8 mouse cellular contexts compared by ENCODE assay signal in the genomic region with DNA sequence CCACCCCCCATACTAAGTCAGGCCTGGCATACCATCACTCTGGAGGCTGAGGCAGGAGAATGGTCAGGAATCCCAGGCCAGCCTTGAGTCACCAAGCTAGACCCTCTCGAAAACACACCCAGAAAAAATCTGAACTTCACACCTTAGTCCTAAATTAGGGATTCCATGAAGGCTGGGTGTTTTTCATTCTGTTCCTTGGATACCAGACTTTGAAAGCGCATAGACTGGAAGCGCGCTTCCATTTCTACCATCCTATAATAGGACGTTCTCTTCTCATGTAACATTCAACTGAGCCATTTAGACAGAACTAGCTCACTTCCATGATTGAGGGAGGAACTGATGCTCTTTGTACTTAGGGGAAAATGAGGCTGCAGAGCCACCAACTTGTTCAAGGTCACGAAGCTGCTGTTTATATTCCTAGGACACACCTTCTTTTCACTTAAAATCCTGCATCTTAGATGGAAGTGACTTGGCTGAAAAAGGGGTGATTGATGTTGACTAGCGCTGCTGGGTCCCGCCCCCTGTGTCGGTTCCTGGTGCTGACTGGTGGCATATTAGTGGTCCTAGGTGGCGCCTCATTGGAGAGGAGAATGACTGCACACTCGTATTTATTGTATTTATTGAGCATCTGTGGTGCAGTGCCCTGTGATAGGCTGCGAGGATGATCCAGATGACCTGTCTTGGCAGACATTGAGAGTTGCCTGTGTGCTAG. TPM values are rescaled to one million over a fixed set of nuclear protein-coding genes. Genes with fewer than 3 reads are reported as not detected.
DNase-seq lines count a peak whose midpoint lies in the region; ATAC-seq and TF ChIP-seq lines count a peak whose summit lies in the region.

No protein-coding gene starts in this region.

- H3K27ac ChIP-seq in layer of hippocampus, adult 2 months = peak overlapping the region; percentile 93; the same call in 1 of the 2 replicates
- no peak overlapping the region for H3K27ac ChIP-seq in embryonic fibroblast, embryonic 13.5 days (ENCODE audit: insufficient read depth, low read length)
- H3K27ac ChIP-seq in kidney, embryonic 16.5 days (ENCODE audit: low read length) = no peak overlapping the region
- H3K27ac ChIP-seq in midbrain, embryonic 11.5 days (ENCODE audit: low read depth, low read length) = no peak overlapping the region

- no peaks in the 10 kb centered on the region for H3K9me3 ChIP-seq in kidney, embryonic 16.5 days (ENCODE audit: low read length)
- no peaks in the 10 kb centered on the region for H3K9me3 ChIP-seq in midbrain, embryonic 11.5 days (ENCODE audit: control insufficient read depth, low read length)

- peaks cover 24% of the 10 kb centered on the region for H3K36me3 ChIP-seq in kidney, embryonic 16.5 days (ENCODE audit: insufficient read depth, low read length)
- no peaks in the 10 kb centered on the region; the same call in 1 of the 2 replicates for H3K36me3 ChIP-seq in midbrain, embryonic 11.5 days (ENCODE audit: control insufficient read depth, insufficient read depth, low read length)

- TF ChIP-seq CTCF in layer of hippocampus, adult 2 months (conservative IDR thresholded peaks at IDR 0.05) = no peak
- TF ChIP-seq CTCF in embryonic fibroblast, embryonic 13.5 days (IDR thresholded peaks at IDR 0.05; ENCODE audit: borderline replicate concordance, insufficient read depth, low read length) = no peak

- ATAC-seq in kidney, embryonic 16.5 days (ENCODE audit: low FRiP score, low TSS enrichment) = no peak
- no peak for ATAC-seq in midbrain, embryonic 11.5 days (ENCODE audit: low FRiP score)

- 71% methylated on average over 12 of the region's 12 CpGs for WGBS in kidney, embryonic 16.5 days
- 82% methylated on average over 12 of the region's 12 CpGs for WGBS in midbrain, embryonic 11.5 days

- intact Hi-C loops in gastrocnemius, postnatal 36 days (cut with DNase I) = loop anchor here (2.0 kb wide), 1 partner anchor 144 kb away; no protein-coding TSS in a partner anchor

- peak overlapping the region; percentile 85 for H3K4me2 ChIP-seq in kidney, embryonic 16.5 days (replicated peaks; ENCODE audit: low read depth, low read length)
- H3K4me2 ChIP-seq in midbrain, embryonic 11.5 days = peak overlapping the region; percentile 80

- H3K4me3 ChIP-seq in layer of hippocampus, adult 2 months = peak overlapping the region; percentile 80
- H3K4me3 ChIP-seq in embryonic fibroblast, embryonic 13.5 days (ENCODE audit: insufficient read depth, low read length) = peak overlapping the region; percentile 35
- H3K4me3 ChIP-seq in kidney, embryonic 16.5 days (ENCODE audit: low read length) = peak overlapping the region; percentile 75
- H3K4me3 ChIP-seq in midbrain, embryonic 11.5 days (ENCODE audit: low read depth, low read length) = peak overlapping the region; percentile 67

- TF ChIP-seq POLR2A in embryonic fibroblast, embryonic 13.5 days (IDR thresholded peaks at IDR 0.05; ENCODE audit: low read depth, low read length) = no peak

- DNase-seq in layer of hippocampus, adult 2 months (ENCODE audit: low spot score in 2 of 2) = no peak
- no peak for DNase-seq in layer of hippocampus, postnatal 25 days (ENCODE audit: extremely low spot score in 1 of 2, low spot score in 1 of 2)
- DNase-seq in Muller cell, postnatal 12 days (ENCODE audit: inconsistent ontology term) = peak; percentile 6
- peak; percentile 87 for DNase-seq in midbrain, embryonic 11.5 days (ENCODE audit: low spot score, missing footprints)
- DNase-seq in urinary bladder, adult 2 months (ENCODE audit: low spot score) = no peak
- DNase-seq in gastrocnemius, postnatal 36 days = no peak

- peaks cover 9% of the 10 kb centered on the region for H3K4me1 ChIP-seq in embryonic fibroblast, embryonic 13.5 days (ENCODE audit: control insufficient read depth, insufficient read depth, low read length)
- H3K4me1 ChIP-seq in kidney, embryonic 16.5 days (ENCODE audit: insufficient read depth, low read length) = peaks cover 10% of the 10 kb centered on the region
- H3K4me1 ChIP-seq in midbrain, embryonic 11.5 days (ENCODE audit: control insufficient read depth, insufficient read depth, low read length) = peaks cover 11% of the 10 kb centered on the region

- H3K27me3 ChIP-seq in kidney, embryonic 16.5 days (ENCODE audit: insufficient read depth, low read length) = no peaks in the 10 kb centered on the region
- no peaks in the 10 kb centered on the region for H3K27me3 ChIP-seq in midbrain, embryonic 11.5 days (ENCODE audit: control insufficient read depth, insufficient read depth, low read length)

- H3K9ac ChIP-seq in kidney, embryonic 16.5 days (replicated peaks; ENCODE audit: low read length) = peak overlapping the region; percentile 85
- peak overlapping the region; percentile 80 for H3K9ac ChIP-seq in midbrain, embryonic 11.5 days (ENCODE audit: low read length)

RNA-seq across cellular contexts. Expression of a gene that starts 0.9 kb away (rescaled TPM):
- 10 to 100 TPM; 33.5 to 35.0 TPM for total RNA-seq in layer of hippocampus, adult 2 months (2021)
- 10 to 100 TPM; 30.4 to 32.5 TPM for total RNA-seq in layer of hippocampus, postnatal 25 days (2021)
- polyA plus RNA-seq in embryonic fibroblast, embryonic 13.5 days (2011; ENCODE audit: insufficient read length, low read depth, missing spikeins) = 39.2 and 42.5 TPM in 2 replicates
- polyA plus RNA-seq in kidney, embryonic 16.5 days (2015; fragmentation: Nextera tagmentation; extraction: Ambion mirVana) = 62.8 and 64.0 TPM in 2 replicates
- polyA plus RNA-seq in midbrain, embryonic 11.5 days (2014; fragmentation: Nextera tagmentation; extraction: Ambion mirVana) = 82.0 and 93.2 TPM in 2 replicates
- 19.7 and 22.0 TPM in 2 replicates for polyA plus RNA-seq in urinary bladder, adult 2 months (2012; rRNA removed)
- 10 to 100 TPM; 11.1 to 12.0 TPM for total RNA-seq in gastrocnemius, postnatal 36 days (2021)

RNA-seq across cellular contexts. Expression of a gene that starts 20.1 kb away (rescaled TPM):
- 10 to 100 TPM; 10.9 to 12.5 TPM for total RNA-seq in layer of hippocampus, adult 2 months (2021)
- 1 to 10 TPM; 9.5 to 9.8 TPM for total RNA-seq in layer of hippocampus, postnatal 25 days (2021)
- polyA plus RNA-seq in embryonic fibroblast, embryonic 13.5 days (2011; ENCODE audit: insufficient read length, low read depth, missing spikeins) = 26.3 and 32.6 TPM in 2 replicates
- 9.4 and 11.2 TPM in 2 replicates for polyA plus RNA-seq in kidney, embryonic 16.5 days (2015; fragmentation: Nextera tagmentation; extraction: Ambion mirVana)
- polyA plus RNA-seq in midbrain, embryonic 11.5 days (2014; fragmentation: Nextera tagmentation; extraction: Ambion mirVana) = 11.1 and 12.1 TPM in 2 replicates
- 49.6 and 57.0 TPM in 2 replicates for polyA plus RNA-seq in urinary bladder, adult 2 months (2012; rRNA removed)
- 1 to 10 TPM; 2.5 to 3.6 TPM for total RNA-seq in gastrocnemius, postnatal 36 days (2021)

Comparison
In these comparisons a context has a peak if more than half of its experiments do, and no peak if none do; other contexts are left out.
1. DNase-seq: peak in Muller cell, postnatal 12 days (single experiment) and midbrain, embryonic 11.5 days (single experiment); none in layer of hippocampus, adult 2 months (0 of 2), layer of hippocampus, postnatal 25 days (0 of 2), urinary bladder, adult 2 months (single experiment) and gastrocnemius, postnatal 36 days (0 of 2).
2. Peak in every context shown above with its lines, with median percentiles within 50 percentile points of each other: H3K4me3 ChIP-seq.